Mouse (Mus musculus) CD4-positive, CD25-positive, alpha-beta regulatory T cell, adult 4 months (primary cell): ENCODE data around the gene Gm20662. TPM values are rescaled to one million over a fixed set of nuclear protein-coding genes. Genes with fewer than 3 reads are reported as not detected.

ENCODE experiments used
- ATAC-seq: one replicate; pipeline ENCODE4 v1.8.0; 2017
- polyA plus RNA-seq, 2 experiments: library from polyadenylated mRNA; unstranded; fragments of 100-300 nt; shearing (Covaris generic); gene quantifications; one replicate each; pipeline ENCODE4 v1.2.1; 2017

The Gm20662 gene
- polyA plus RNA-seq, 2 experiments from 2014 or later, result not detected

GRCm38 (mm10) chr9:107975399-107976386 lies 20.5 kb upstream of the Gm20662 start, which contains the start of gene Uba7:
Gene Uba7 (plus strand): TSS chr9:107975505.
- peak; percentile 93 for ATAC-seq

DNA sequence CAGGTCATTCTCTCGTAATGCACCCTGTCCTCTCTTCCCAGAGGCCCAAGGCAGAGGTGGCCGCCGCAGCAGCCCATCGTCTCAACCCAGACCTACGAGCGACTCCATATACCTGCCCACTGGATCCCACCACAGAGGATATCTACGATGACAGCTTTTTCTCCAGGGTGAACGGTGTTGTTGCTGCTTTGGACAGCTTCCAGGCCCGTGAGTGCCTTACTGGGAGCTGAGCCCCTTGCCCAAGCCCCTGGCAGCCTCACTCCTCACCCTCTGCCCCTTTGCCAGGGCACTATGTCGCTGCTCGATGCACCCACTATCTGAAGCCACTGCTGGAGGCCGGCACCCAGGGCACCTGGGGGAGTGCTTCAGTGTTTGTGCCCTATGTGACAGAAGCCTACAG lies 17.3 kb upstream of the Gm20662 start:
- no peak for ATAC-seq

- ATAC-seq, result no peak
Measured at GRCm38 (mm10) chr9:107981684-107982605, 14.2 kb upstream of the Gm20662 start.

DNA sequence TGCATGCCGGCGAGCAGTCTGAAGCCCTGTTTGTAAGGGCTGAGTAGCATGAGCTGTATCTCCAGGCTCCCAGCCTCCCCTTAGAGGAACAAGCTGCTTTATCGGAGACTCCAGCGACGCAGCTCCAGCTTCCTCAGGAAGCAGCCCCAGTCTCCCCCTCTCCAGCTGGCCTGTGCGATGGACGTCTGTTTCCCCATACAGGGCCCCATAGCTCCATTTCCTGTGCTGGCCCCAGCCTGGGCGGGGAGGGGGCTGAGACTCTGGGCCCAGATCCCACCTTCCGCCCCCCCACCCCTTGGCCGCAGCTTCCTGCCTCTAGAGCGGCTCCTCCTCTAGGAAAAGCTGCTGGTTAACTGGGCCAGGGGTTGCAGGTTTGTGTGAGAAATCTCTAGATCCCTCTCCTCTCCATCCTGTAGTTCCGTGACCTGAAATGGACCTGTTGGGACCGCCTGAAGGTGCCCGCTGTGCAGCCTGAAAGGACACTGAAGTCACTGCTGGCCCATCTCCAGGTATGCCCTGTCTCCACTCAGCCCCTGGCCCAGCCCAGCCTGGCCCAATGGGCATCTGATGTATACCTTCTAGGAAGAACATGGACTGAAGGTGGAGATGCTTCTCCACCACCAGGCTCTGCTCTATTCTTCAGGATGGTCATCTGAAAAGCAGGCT lies 13.3 kb upstream of the Gm20662 start, which contains the start of gene Gm20661:
TSS of gene Gm20661 (plus strand) at position 378 of the 666 bp plus-strand sequence.
- no peak for ATAC-seq

GRCm38 (mm10) chr9:107983421-107983890 lies 12.7 kb upstream of the Gm20662 start:
- no peak for ATAC-seq

DNA sequence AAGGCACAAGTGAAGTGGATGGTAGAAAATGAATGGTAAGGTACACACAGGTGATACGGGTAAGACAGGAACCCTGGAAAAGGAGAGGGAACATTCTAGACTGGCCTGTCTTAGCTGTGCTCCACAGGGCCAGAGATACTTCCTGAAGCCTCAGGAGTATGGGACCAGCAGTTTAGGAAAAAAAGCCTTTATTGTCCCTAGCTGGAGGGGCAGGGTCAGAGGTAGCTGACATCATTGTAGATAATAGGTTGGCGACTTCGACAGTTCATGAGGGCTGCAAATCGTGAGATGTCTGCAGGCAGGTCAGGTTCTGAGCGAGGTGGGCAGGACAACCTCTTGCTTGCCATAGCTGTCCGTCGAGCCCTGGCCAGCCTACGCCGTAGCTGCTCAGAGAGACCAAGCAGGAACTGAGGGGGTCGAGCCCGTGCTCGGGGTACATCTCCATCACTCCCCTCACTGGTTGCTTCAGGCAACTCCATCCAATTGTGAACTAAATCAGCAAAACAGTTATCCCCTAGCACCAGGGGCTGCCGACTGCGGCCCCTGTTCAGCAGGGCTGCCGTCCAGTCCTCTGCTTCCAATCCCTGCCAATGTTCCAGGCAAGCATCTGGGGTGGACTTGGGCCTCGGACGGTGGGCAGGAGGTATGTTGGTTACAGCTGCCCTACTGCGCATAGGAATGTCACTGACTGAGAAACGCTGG lies 11.9 kb upstream of the Gm20662 start:
- no peak for ATAC-seq

GRCm38 (mm10) chr9:107984754-107985055 lies 11.4 kb upstream of the Gm20662 start:
- ATAC-seq, result no peak

- ATAC-seq, result peak; percentile 86
Measured at GRCm38 (mm10) chr9:107985131-107986119, 10.7 kb upstream of the Gm20662 start, which contains the start of gene Inka1. Gene Inka1 (minus strand): TSS chr9:107985879.

GRCm38 (mm10) chr9:107986376-107986775 lies 9.8 kb upstream of the Gm20662 start:
- peak; percentile 30 for ATAC-seq

GRCm38 (mm10) chr9:107987950-107988349 lies 8.2 kb upstream of the Gm20662 start:
- ATAC-seq, result no peak

DNA sequence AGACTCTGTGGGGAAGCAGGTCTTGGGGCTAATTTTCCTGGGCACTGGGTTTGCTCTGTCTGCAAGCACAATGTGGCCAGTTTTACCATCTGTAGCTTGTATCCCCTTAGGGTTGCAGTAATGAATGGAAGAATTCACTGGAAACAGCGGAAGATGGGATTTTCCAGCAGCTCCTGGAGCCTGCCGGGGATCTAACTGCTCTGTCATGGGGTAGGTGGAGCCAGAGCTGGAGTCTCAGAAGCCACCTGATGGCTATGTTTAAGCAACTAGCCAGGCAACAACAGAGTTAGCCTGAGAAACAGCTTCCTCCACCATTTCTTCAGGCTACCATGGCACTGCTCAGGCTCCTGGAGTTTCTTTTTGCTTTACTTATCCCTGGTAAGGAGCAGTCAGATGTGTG lies 4.0 kb upstream of the Gm20662 start, which contains the start of gene Cdhr4:
TSS of gene Cdhr4 (plus strand) at position 301 of the 400 bp plus-strand sequence.
- no peak for ATAC-seq

DNA sequence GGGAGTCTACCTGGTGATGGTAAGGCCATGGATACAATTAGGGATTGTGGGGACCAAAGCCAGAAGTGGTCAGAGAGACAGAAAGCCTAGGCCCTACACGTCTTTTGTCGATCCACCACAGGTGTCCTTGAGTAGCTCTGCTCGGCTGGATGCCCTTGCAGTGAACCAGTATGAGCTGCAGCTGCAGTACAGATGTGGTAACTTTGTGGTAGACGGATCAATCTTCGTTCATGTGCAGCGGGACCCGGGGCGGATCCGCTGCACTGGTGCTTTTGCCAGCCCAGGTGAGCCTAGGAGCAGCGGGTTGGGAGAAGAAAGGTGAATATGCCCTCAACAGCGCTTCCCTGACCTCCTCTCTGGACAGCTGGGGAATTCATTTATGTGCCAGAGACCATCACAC lies 3.1 kb upstream of the Gm20662 start:
- ATAC-seq, result no peak

DNA sequence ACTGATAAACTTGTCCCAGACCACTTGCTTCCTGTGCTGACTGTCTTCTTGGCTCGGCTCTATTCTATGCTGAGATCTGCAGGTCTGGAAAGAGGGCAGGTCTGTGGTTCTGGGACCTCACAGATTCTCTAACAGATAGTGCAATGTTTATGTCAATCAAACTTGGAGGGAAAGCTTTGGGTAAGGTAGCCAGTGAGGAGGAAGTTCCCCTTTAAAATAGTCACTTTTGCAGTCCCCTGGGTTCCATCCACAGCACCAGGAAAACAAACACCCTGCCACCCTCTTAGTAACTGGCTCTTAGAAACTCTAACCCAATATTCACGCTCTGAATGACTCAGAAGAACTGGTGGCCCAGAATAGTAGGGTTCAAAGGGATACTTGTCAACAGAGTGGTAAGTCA lies 1.7 kb upstream of the Gm20662 start:
- no peak for ATAC-seq

DNA sequence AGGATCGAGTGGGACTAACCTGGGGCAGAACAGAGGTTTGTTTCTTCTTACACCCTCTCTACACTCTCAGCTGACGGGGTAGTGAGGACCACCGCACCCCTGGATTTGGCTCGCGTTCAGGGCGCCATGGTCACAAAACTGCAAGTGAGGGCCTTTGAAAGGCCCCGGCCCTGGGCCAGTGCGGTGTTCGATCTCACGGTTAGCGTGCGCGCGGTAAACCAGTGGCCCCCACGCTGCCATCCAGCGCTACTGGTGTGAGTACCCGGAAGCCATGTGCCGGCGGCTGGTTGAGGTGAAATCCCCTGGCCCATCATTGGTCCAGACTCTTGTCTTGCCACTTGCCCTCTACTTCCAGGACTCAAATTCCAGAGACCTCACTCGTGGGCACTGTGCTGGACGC lies 636 bp upstream of the Gm20662 start:
- no peak for ATAC-seq

- ATAC-seq, result peak; percentile 99
Measured at GRCm38 (mm10) chr9:108001922-108002770, 6.0 kb downstream of the Gm20662 start, which contains the start of gene Ip6k1. Gene Ip6k1 (plus strand): TSS chr9:108002501.

- ATAC-seq, result peak; percentile 29
Measured at GRCm38 (mm10) chr9:108002778-108003530, 6.8 kb downstream of the Gm20662 start.

DNA sequence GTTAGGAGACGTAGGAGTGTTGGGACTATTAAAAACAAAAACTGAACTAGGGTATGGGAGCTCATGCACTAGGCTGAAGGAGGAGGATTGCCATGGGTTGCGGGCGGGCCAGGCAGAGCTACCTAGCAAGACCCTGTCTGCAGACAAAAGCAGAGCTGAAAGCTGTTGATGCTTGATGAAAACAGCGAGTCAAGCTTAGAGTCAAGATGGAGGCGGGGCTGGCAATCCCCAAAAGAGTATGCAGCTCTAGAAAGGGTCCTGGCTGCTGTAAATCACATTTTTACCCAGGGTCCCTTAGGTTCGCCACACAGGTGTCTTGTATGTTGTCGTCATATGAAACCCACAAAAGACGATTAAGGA lies 7.4 kb downstream of the Gm20662 start:
- ATAC-seq, result no peak

GRCm38 (mm10) chr9:108008041-108008440 lies 11.9 kb downstream of the Gm20662 start:
- no peak for ATAC-seq

- peak; percentile 75 for ATAC-seq
Measured at GRCm38 (mm10) chr9:108010385-108010784, 14.2 kb downstream of the Gm20662 start.
